Mouse (Mus musculus) MEL (cell line): ENCODE data around the gene Eif2b4. TPM values are rescaled to one million over a fixed set of nuclear protein-coding genes. Genes with fewer than 3 reads are reported as not detected.
A peak's percentile ranks its signal among the peaks of the same experiment; 100 is the strongest.

Source experiments
- DNase-seq: peaks from one replicate; pipeline ENCODE4 v3.0.0; 2011; ENCODE audit warnings: low read depth, low spot score
- H3K27ac ChIP-seq: 2 replicates; pipeline ENCODE4 v1.5.1; 2012; ENCODE audit warnings: low read depth, mild to moderate bottlenecking, control low read depth, low read length, moderate library complexity; ENCODE audit not compliant: control insufficient read depth
- H3K27me3 ChIP-seq, 2 experiments: fragments of 150-350 bp in 1 of 2; sonication (generic) in 1 of 2; 2 replicates each; pipeline ENCODE4 v1.6.1; 2012; ENCODE audit warnings: low read length in 2 of 2, mild to moderate bottlenecking in 2 of 2, improper control_type of control experiment in 1 of 2, moderate library complexity in 1 of 2; ENCODE audit not compliant: insufficient read depth in 2 of 2, control insufficient read depth in 1 of 2
- H3K36me3 ChIP-seq, 2 experiments: 2 replicates each; pipeline ENCODE4 v1.6.1; 2012 to 2014; ENCODE audit warnings: low read length in 2 of 2, improper control_type of control experiment in 1 of 2, inconsistent platforms in 1 of 2, mild to moderate bottlenecking in 1 of 2; ENCODE audit not compliant: insufficient read depth in 2 of 2, control insufficient read depth in 1 of 2
- H3K4me1 ChIP-seq, 2 experiments: fragments of 150-350 bp in 1 of 2; sonication (generic) in 1 of 2; 2 replicates each; pipeline ENCODE4 v1.6.1; 2012; ENCODE audit warnings: low read length in 2 of 2, improper control_type of control experiment in 1 of 2, mild to moderate bottlenecking in 1 of 2; ENCODE audit not compliant: insufficient read depth in 2 of 2, control insufficient read depth in 1 of 2
- H3K4me3 ChIP-seq, 2 experiments: fragments of 150-350 bp in 1 of 2; sonication (generic) in 1 of 2; 2 replicates each; pipeline ENCODE4 v1.5.1; 2012; ENCODE audit warnings: low read depth in 2 of 2, low read length in 2 of 2, mild to moderate bottlenecking in 2 of 2, moderate library complexity in 2 of 2, control low read depth in 1 of 2, improper control_type of control experiment in 1 of 2; ENCODE audit not compliant: control insufficient read depth in 1 of 2, insufficient read depth in 1 of 2
- H3K79me2 ChIP-seq: 2 replicates; pipeline ENCODE4 v1.6.1; 2012; ENCODE audit warnings: mild to moderate bottlenecking, low read length, moderate library complexity; ENCODE audit not compliant: control insufficient read depth, poor library complexity, insufficient read depth
- H3K9ac ChIP-seq: 2 replicates; pipeline ENCODE4 v1.6.1; 2012; ENCODE audit warnings: low read depth, mild to moderate bottlenecking, control low read depth, low read length, moderate library complexity; ENCODE audit not compliant: control insufficient read depth, poor library complexity, severe bottlenecking
- H3K9me3 ChIP-seq: fragments of 150-350 bp; sonication (generic); replicated peaks from 2 replicates; pipeline ENCODE4 v1.6.1; 2012; ENCODE audit warnings: mild to moderate bottlenecking, low read length, improper control_type of control experiment, moderate library complexity; ENCODE audit not compliant: insufficient read depth
- CHD1 ChIP-seq: IDR thresholded peaks from 2 replicates; pipeline ENCODE4 v1.6.1; 2012; ENCODE audit warnings: low read depth, mild to moderate bottlenecking, inconsistent platforms, low read length, improper control_type of control experiment
- ELF1 ChIP-seq: IDR thresholded peaks from 2 replicates; pipeline ENCODE4 v1.6.1; 2014; ENCODE audit warnings: low read depth, mild to moderate bottlenecking, inconsistent platforms, low read length, improper control_type of control experiment, moderate library complexity
- HCFC1 ChIP-seq: IDR thresholded peaks from 2 replicates; pipeline ENCODE4 v1.6.1; 2012; ENCODE audit warnings: low read depth, mild to moderate bottlenecking, inconsistent platforms, low read length, improper control_type of control experiment, moderate library complexity
- MAFK ChIP-seq: IDR thresholded peaks from 2 replicates; pipeline ENCODE4 v1.6.1; 2011; ENCODE audit warnings: low read depth, mild to moderate bottlenecking, low read length, improper control_type of control experiment, borderline replicate concordance
- MAZ ChIP-seq: IDR thresholded peaks from 2 replicates; pipeline ENCODE4 v1.6.1; 2012; ENCODE audit warnings: low read depth, mild to moderate bottlenecking, inconsistent platforms, low read length, improper control_type of control experiment
- MXI1 ChIP-seq: IDR thresholded peaks from 2 replicates; pipeline ENCODE4 v1.6.1; 2011; ENCODE audit warnings: mild to moderate bottlenecking, low read depth, low read length, improper control_type of control experiment
- MYB ChIP-seq: IDR thresholded peaks from 2 replicates; pipeline ENCODE4 v1.6.1; 2011; ENCODE audit warnings: mild to moderate bottlenecking, low read depth, low read length, improper control_type of control experiment
- POLR2A ChIP-seq, 2 experiments: IDR thresholded peaks; 2 replicates each; pipeline ENCODE4 v1.6.1; 2011 to 2012; ENCODE audit warnings: low read length in 2 of 2, mild to moderate bottlenecking in 2 of 2, control low read depth in 1 of 2, improper control_type of control experiment in 1 of 2, low read depth in 1 of 2, moderate library complexity in 1 of 2; ENCODE audit not compliant: control insufficient read depth in 1 of 2, insufficient read depth in 1 of 2, poor library complexity in 1 of 2
- POLR2AphosphoS2 ChIP-seq: IDR thresholded peaks from 2 replicates; pipeline ENCODE4 v1.6.1; 2011; ENCODE audit warnings: low read length, improper control_type of control experiment
- POLR2AphosphoS5 ChIP-seq: IDR thresholded peaks from 2 replicates; pipeline ENCODE4 v1.6.1; 2012; ENCODE audit warnings: low read depth, borderline replicate concordance, mild to moderate bottlenecking, inconsistent platforms, low read length, moderate library complexity, mixed read lengths
- RAD21 ChIP-seq: IDR thresholded peaks from 2 replicates; pipeline ENCODE4 v1.6.1; 2011; ENCODE audit warnings: mild to moderate bottlenecking, low read depth, low read length, improper control_type of control experiment
- RCOR1 ChIP-seq: IDR thresholded peaks from 2 replicates; pipeline ENCODE4 v1.6.1; 2012; ENCODE audit warnings: low read depth, mild to moderate bottlenecking, inconsistent platforms, low read length, improper control_type of control experiment
- SIN3A ChIP-seq: IDR thresholded peaks from 2 replicates; pipeline ENCODE4 v1.6.1; 2012; ENCODE audit warnings: low read length, improper control_type of control experiment, inconsistent platforms
- TAL1 ChIP-seq: IDR thresholded peaks from 2 replicates; pipeline ENCODE4 v1.6.1; 2012; ENCODE audit warnings: mild to moderate bottlenecking, inconsistent platforms, low read length, moderate library complexity, mixed read lengths
- ZC3H11A ChIP-seq: IDR thresholded peaks from 2 replicates; pipeline ENCODE4 v1.6.1; 2012; ENCODE audit warnings: low read depth, mild to moderate bottlenecking, inconsistent platforms, low read length, improper control_type of control experiment
- ZKSCAN1 ChIP-seq: IDR thresholded peaks from 2 replicates; pipeline ENCODE4 v1.6.1; 2012; ENCODE audit warnings: low read depth, mild to moderate bottlenecking, inconsistent platforms, low read length, improper control_type of control experiment, moderate library complexity
- polyA plus RNA-seq, 2 experiments: library from polyadenylated mRNA; stranded (reverse) in 1 of 2; unstranded in 1 of 2; fragments of >175 nt in 1 of 2; fragments of >200 nt in 1 of 2; gene quantifications; 2 replicates each; pipeline versions ENCODE4 v1.2.1 to v1.2.4; 2012; ENCODE audit warnings: low replicate concordance in 2 of 2, low read depth in 1 of 2; ENCODE audit not compliant: insufficient read length in 2 of 2, insufficient read depth in 1 of 2, missing spikeins in 1 of 2
- total RNA-seq: library from RNA; depleted of rRNA; stranded (reverse); fragments of 300-350 nt; gene quantifications from 2 replicates; pipeline ENCODE4 v1.2.3, GENCODE M21; 2012

The Eif2b4 gene
- total and polyA plus RNA-seq, 3 experiments: 151 to 282 TPM; not detected in 1

GRCm38 (mm10) chr5:31198616-31199320, 5.5 kb upstream of the Eif2b4 start:
- TF ChIP-seq CHD1 (no peak), HCFC1 (no peak), RCOR1 (no peak), ZKSCAN1 (no peak), POLR2AphosphoS2 (peak; percentile 83), MXI1 (no peak), POLR2A (IDR thresholded peaks at IDR 0.05; ENCODE audit: control insufficient read depth in 1 of 2, insufficient read depth in 1 of 2, low read depth in 1 of 2, low read length in 2 of 2, poor library complexity in 1 of 2) (peak in 1 of 2 experiments; percentile 31; a peak in 1 of 4 replicates), TAL1 (no peak), ELF1 (no peak), ZC3H11A (no peak), MYB (no peak), RAD21 (no peak)
- no peaks in the 10 kb centered on the region for H3K9me3 ChIP-seq
- no peak overlapping the region for H3K4me3 ChIP-seq
- H3K27me3 ChIP-seq: no peaks in the 10 kb centered on the region
- no peak overlapping the region for H3K27ac ChIP-seq
- H3K9ac ChIP-seq: no peak overlapping the region
- no peaks in the 10 kb centered on the region; a peak in 1 of 4 replicates for H3K4me1 ChIP-seq
- DNase-seq: no peak
- peaks cover 6 to 14% of the 10 kb centered on the region in 2 experiments for H3K36me3 ChIP-seq
- peaks cover 16% of the 10 kb centered on the region for H3K79me2 ChIP-seq

- no peak overlapping the region for H3K27ac ChIP-seq
- no peak for DNase-seq
- H3K9me3 ChIP-seq: no peaks in the 10 kb centered on the region
- H3K9ac ChIP-seq: no peak overlapping the region
- no peak overlapping the region for H3K4me3 ChIP-seq
- H3K4me1 ChIP-seq: no peaks in the 10 kb centered on the region; a peak in 1 of 4 replicates
- no peaks in the 10 kb centered on the region for H3K27me3 ChIP-seq
- H3K36me3 ChIP-seq: peaks cover 4 to 14% of the 10 kb centered on the region in 2 experiments
- H3K79me2 ChIP-seq: peaks cover 22% of the 10 kb centered on the region
- no peak for TF ChIP-seq POLR2A (IDR thresholded peaks at IDR 0.05; ENCODE audit: control insufficient read depth in 1 of 2, insufficient read depth in 1 of 2, low read depth in 1 of 2, low read length in 2 of 2, poor library complexity in 1 of 2)
- TF ChIP-seq SIN3A: no peak
- TF ChIP-seq RAD21: no peak
- no peak for TF ChIP-seq MAZ
- TF ChIP-seq MAFK: no peak
- 0 out of 2 replicates have a peak, but pooled peaks have one; percentile 27 for TF ChIP-seq POLR2AphosphoS5
Observed at GRCm38 (mm10) chr5:31198170-31198569, 4.9 kb upstream of the Eif2b4 start.
